Mouse (Mus musculus): ENCODE measurements at regions not wholly inside any gene's neighbourhood (a gene's known extent, or its start where the extent isn't known, plus 50 kb on each side); places are given as distances from the start of the nearest gene placed in this dataset.

DNA sequence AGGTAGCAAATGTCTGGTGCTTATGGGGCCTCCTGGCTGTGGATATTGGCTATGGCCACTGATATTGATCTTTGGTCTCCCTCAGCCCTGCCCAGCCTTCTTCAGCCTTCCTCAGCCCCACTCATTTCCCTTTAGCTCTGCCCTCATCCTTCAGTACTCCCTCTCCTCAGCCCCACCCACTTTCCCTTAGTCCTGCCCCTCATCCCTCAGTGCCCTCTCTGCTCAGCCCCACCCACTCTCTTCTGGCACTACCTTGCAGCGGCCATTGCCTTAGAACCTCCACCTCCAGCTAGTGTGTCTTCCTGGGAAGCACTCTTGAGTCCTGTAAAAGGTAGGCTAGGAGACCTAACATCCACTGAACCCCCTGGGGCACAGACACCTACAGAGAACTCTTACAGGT, 331.9 kb upstream of the Dio3 start:
- Histone ChIP-seq H3K9me3 (ENCODE audit: control insufficient read depth, low read length) (no peaks in the 10 kb centered on the region; the same call in 1 of the 2 replicates), H3K4me3 (ENCODE audit: low read depth, low read length) (no peak overlapping the region), H3K27ac (replicated peaks; ENCODE audit: low read depth, low read length) (no peak overlapping the region), H3K4me1 (ENCODE audit: control insufficient read depth, insufficient read depth, low read length) (peaks cover 20% of the 10 kb centered on the region), H3K4me2 (ENCODE audit: low read depth, low read length) (no peak overlapping the region), H3K36me3 (ENCODE audit: control insufficient read depth, insufficient read depth, low read length) (no peaks in the 10 kb centered on the region), H3K27me3 (replicated peaks; ENCODE audit: control insufficient read depth, insufficient read depth, low read length) (no peaks in the 10 kb centered on the region), H3K9ac (ENCODE audit: low read depth, low read length) (no peak overlapping the region)
- 52% methylated on average over 1 of the region's 1 CpGs for whole genome bisulfite sequencing
- no peak for ATAC-seq (ENCODE audit: low read depth)
- DNase-seq (ENCODE audit: low spot score), result no peak

DNA sequence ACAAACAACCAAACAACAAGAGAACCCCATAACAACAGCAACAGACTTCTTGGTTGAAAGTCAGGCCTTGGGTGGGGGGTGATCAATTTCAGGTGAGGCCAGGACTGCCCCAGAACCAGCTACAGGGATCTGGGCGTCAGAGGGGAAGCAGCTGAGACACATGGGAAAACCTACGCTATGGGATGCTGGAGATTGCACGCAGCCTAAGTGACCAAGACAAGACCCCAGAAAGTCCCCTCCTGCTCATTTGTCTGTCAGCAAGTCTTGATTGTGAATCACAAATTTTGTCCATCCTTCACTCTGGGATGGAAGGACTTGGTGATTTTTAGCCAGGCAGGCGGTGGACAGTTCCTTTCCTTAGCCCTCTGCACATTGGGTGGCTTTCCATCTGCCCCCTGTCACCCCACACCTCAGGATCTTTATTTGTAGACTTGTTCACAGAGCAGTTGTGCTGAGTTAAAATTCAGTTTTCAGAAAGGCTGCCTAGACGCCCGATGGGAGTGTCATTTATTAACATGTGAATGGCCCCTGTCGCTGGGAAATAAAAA, 330.9 kb upstream of the Dio3 start:
- no peak overlapping the region for H3K4me3 ChIP-seq (ENCODE audit: low read depth, low read length)
- 43% methylated on average over 7 of the region's 7 CpGs for WGBS
- DNase-seq (ENCODE audit: low spot score) (no peak), ATAC-seq (ENCODE audit: low read depth) (no peak)
- H3K4me1 ChIP-seq (ENCODE audit: control insufficient read depth, insufficient read depth, low read length), result peaks cover 20% of the 10 kb centered on the region
- H3K27ac ChIP-seq (replicated peaks; ENCODE audit: low read depth, low read length), result no peak overlapping the region
- no peaks in the 10 kb centered on the region for H3K36me3 ChIP-seq (ENCODE audit: control insufficient read depth, insufficient read depth, low read length)
- H3K27me3 ChIP-seq (replicated peaks; ENCODE audit: control insufficient read depth, insufficient read depth, low read length), result no peaks in the 10 kb centered on the region
- H3K9ac ChIP-seq (ENCODE audit: low read depth, low read length), result no peak overlapping the region
- no peak overlapping the region for H3K4me2 ChIP-seq (ENCODE audit: low read depth, low read length)
- H3K9me3 ChIP-seq (ENCODE audit: control insufficient read depth, low read length), result no peaks in the 10 kb centered on the region; the same call in 1 of the 2 replicates

DNA sequence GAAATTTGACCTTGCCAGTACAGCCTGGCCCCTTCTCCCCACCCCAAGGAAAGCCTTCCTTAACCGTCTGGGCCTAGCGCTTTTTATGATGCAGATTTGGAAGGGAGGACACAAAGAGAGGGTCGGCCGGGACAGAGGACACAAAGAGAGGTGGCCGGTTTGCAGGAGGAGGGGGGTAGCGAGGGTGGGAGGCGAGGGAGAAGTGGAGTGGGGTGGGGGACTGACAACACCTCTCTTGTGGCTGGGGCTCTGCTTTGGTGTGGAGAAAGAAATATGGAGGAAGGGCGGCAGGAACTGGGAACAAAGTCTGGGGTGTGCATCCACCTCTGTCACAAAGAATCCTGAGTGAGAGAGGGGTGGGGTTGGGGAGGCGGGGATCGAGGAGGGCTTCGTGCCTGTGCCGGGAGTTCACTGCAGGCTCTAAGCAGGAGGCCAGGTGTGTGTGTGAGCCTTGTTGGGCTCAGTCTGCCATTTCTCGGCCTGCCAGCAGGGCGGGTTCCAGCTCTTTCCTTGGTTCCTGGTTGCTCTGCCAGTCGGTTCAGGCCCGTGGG, 330.4 kb upstream of the Dio3 start:
- DNase-seq (ENCODE audit: low spot score) (peak; percentile 40), ATAC-seq (ENCODE audit: low read depth) (peak; percentile 73)
- H3K27me3 ChIP-seq (replicated peaks; ENCODE audit: control insufficient read depth, insufficient read depth, low read length), result no peaks in the 10 kb centered on the region
- H3K4me1 ChIP-seq (ENCODE audit: control insufficient read depth, insufficient read depth, low read length), result peaks cover 20% of the 10 kb centered on the region
- H3K9me3 ChIP-seq (ENCODE audit: control insufficient read depth, low read length), result no peaks in the 10 kb centered on the region; the same call in 1 of the 2 replicates
- no peaks in the 10 kb centered on the region for H3K36me3 ChIP-seq (ENCODE audit: control insufficient read depth, insufficient read depth, low read length)
- H3K9ac ChIP-seq (ENCODE audit: low read depth, low read length), result no peak overlapping the region
- no peak overlapping the region for H3K27ac ChIP-seq (replicated peaks; ENCODE audit: low read depth, low read length)
- WGBS, result 40% methylated on average over 12 of the region's 16 CpGs
- H3K4me3 ChIP-seq (ENCODE audit: low read depth, low read length), result no peak overlapping the region
- no peak overlapping the region for H3K4me2 ChIP-seq (ENCODE audit: low read depth, low read length)

DNA sequence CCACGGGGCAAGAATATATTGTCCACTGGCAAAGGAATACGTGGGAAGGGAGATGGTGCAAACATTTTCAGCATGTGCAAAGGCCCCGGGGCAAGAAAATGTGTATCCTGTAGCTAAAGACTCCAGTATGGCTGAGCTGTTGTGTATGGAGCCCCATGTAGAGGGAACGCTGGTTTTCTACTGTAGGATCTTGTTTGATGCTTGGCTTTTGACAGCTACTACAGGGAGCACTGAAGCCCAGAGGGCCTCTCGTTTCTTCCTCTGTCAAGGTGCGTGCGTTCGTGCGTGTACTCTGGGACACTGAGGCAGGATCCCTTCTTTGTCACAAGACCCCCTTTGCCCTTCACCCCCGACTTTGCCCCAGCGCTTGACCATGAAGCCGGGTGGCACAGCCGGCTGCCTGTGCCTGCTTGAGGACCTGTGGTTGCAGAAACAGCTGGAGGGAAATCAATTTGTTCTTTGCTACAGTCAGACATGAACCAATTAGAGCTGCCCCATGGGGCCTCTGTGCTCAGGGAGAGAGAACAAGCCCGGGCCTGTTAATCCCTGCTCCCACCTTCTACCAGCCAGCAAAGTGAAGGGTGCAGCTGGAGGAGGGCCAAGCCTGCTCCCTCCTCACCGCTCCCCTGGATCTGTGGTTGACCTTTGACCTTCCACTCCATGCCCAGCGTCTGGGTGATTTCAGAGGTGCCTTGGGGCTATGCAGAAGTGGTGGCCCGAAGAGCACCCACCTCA, 329.5 kb upstream of the Dio3 start:
- ATAC-seq (ENCODE audit: low read depth) (no peak), DNase-seq (ENCODE audit: low spot score) (peak; percentile 82)
- Histone ChIP-seq H3K27ac (replicated peaks; ENCODE audit: low read depth, low read length) (no peak overlapping the region), H3K9ac (ENCODE audit: low read depth, low read length) (no peak overlapping the region), H3K4me3 (ENCODE audit: low read depth, low read length) (no peak overlapping the region), H3K36me3 (ENCODE audit: control insufficient read depth, insufficient read depth, low read length) (no peaks in the 10 kb centered on the region), H3K27me3 (replicated peaks; ENCODE audit: control insufficient read depth, insufficient read depth, low read length) (no peaks in the 10 kb centered on the region), H3K4me2 (ENCODE audit: low read depth, low read length) (no peak overlapping the region), H3K9me3 (ENCODE audit: control insufficient read depth, low read length) (no peaks in the 10 kb centered on the region), H3K4me1 (ENCODE audit: control insufficient read depth, insufficient read depth, low read length) (peaks cover 20% of the 10 kb centered on the region)
- WGBS, result 55% methylated on average over 17 of the region's 17 CpGs

DNA sequence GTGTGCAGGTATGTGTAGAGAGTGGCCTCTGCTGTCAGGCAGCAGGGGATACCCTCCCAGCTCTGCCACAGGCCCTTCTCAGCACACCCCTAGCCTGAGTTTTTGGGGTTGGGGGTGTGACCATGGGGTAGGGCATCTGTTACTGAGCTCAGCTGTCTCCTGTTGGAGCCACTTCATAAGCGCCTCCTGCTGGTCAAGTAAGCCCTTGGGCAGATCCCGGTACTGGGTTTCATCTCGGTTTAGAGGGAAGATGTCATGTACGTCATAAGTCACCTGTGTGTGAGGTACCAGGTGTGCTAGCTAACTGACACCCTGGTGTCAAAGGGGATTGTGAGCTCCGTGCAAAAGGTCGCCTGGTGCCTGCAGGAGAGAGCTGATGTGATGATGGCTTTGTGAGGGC, 328.2 kb upstream of the Dio3 start:
- DNase-seq (ENCODE audit: low spot score) (no peak), ATAC-seq (ENCODE audit: low read depth) (no peak)
- no peak overlapping the region for H3K4me3 ChIP-seq (ENCODE audit: low read depth, low read length)
- peaks cover 20% of the 10 kb centered on the region for H3K4me1 ChIP-seq (ENCODE audit: control insufficient read depth, insufficient read depth, low read length)
- no peak overlapping the region for H3K4me2 ChIP-seq (ENCODE audit: low read depth, low read length)
- WGBS, result 32% methylated on average over 6 of the region's 6 CpGs
- no peaks in the 10 kb centered on the region for H3K27me3 ChIP-seq (replicated peaks; ENCODE audit: control insufficient read depth, insufficient read depth, low read length)
- no peaks in the 10 kb centered on the region for H3K9me3 ChIP-seq (ENCODE audit: control insufficient read depth, low read length)
- no peak overlapping the region for H3K9ac ChIP-seq (ENCODE audit: low read depth, low read length)
- H3K36me3 ChIP-seq (ENCODE audit: control insufficient read depth, insufficient read depth, low read length), result no peaks in the 10 kb centered on the region
- H3K27ac ChIP-seq (replicated peaks; ENCODE audit: low read depth, low read length), result no peak overlapping the region

DNA sequence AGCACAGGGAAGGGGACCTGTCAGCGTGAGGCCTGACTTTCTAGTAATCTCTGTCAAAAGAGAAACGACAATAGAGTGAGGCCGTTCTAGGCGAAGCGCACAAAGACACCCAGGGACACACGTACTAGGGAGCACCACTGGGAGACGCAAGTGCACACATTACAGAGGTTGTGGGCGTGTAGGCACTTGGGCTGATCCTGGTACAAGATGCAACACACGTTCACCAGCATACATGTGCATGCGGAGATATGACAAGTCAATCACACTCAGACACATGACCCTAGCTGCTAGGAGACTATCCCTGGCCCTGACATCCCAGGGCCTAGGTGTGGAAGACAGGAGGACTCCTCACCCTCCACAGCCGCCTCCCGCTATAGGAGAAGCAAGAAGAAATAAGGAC, 327.4 kb upstream of the Dio3 start:
- no peak for DNase-seq (ENCODE audit: low spot score)
- Histone ChIP-seq H3K9me3 (ENCODE audit: control insufficient read depth, low read length) (no peaks in the 10 kb centered on the region), H3K4me2 (ENCODE audit: low read depth, low read length) (no peak overlapping the region), H3K9ac (ENCODE audit: low read depth, low read length) (no peak overlapping the region), H3K36me3 (ENCODE audit: control insufficient read depth, insufficient read depth, low read length) (no peaks in the 10 kb centered on the region), H3K4me3 (ENCODE audit: low read depth, low read length) (no peak overlapping the region), H3K27ac (replicated peaks; ENCODE audit: low read depth, low read length) (no peak overlapping the region), H3K27me3 (replicated peaks; ENCODE audit: control insufficient read depth, insufficient read depth, low read length) (no peaks in the 10 kb centered on the region), H3K4me1 (ENCODE audit: control insufficient read depth, insufficient read depth, low read length) (peaks cover 20% of the 10 kb centered on the region)
- 89% methylated on average over 12 of the region's 12 CpGs for WGBS
- no peak for ATAC-seq (ENCODE audit: low read depth)

DNA sequence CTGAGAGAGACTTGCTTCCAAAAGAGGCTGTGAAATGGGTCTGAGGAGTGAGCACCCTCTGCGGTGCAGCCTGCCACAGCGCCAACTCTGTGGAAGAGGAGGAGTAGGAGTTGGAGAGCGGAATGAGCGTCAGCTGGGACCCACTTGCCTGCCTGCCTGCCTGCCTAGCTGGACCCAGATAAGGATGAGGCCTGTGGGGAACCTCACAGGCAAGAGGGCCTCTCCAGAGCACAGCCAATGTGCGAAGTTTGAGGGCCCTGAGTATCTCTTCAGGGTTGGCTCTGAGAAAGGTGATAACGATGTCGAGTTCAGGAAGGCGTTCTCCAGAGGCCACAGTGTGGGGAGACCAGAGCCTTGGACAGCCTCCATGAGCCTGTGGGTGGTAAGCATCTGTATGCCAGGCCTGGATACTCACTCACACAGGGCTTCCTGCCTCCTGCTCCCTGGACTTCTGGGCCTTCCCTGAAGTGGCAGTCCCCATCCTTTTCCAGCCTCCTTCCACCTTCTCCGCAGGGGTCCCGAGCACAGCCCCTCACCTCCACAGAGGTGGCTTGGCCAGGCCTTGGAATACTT, 326.9 kb upstream of the Dio3 start:
- Histone ChIP-seq H3K4me2 (ENCODE audit: low read depth, low read length) (no peak overlapping the region), H3K27ac (replicated peaks; ENCODE audit: low read depth, low read length) (no peak overlapping the region), H3K36me3 (ENCODE audit: control insufficient read depth, insufficient read depth, low read length) (no peaks in the 10 kb centered on the region), H3K9me3 (ENCODE audit: control insufficient read depth, low read length) (no peaks in the 10 kb centered on the region), H3K27me3 (replicated peaks; ENCODE audit: control insufficient read depth, insufficient read depth, low read length) (no peaks in the 10 kb centered on the region), H3K4me1 (ENCODE audit: control insufficient read depth, insufficient read depth, low read length) (peaks cover 20% of the 10 kb centered on the region), H3K4me3 (ENCODE audit: low read depth, low read length) (no peak overlapping the region), H3K9ac (ENCODE audit: low read depth, low read length) (0 out of 2 replicates have a peak overlapping the region, but pooled peaks have one; percentile 15)
- 78% methylated on average over 10 of the region's 10 CpGs for WGBS
- DNase-seq (ENCODE audit: low spot score) (no peak), ATAC-seq (ENCODE audit: low read depth) (no peak)

DNA sequence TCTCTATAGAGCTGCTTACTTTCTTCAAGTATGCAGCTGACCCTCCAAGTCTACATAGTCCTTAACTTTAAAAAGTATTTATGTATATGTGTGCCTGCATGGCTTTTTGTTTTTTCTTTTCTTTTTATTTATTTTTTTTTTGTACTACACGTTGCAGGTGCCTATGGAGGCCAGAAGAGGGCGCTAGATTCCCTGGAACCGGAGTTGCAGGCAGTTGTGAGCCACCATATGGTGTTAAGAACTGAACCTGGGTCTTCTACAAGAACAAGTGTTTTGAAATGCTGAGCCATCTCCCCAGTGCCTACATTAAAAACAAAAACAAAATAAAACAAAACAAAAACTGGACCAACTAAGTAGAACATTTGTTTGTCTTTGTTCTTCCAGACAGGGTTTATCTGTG, 325.9 kb upstream of the Dio3 start:
- H3K9ac ChIP-seq (ENCODE audit: low read depth, low read length), result no peak overlapping the region
- H3K36me3 ChIP-seq (ENCODE audit: control insufficient read depth, insufficient read depth, low read length), result no peaks in the 10 kb centered on the region
- WGBS, result 64% methylated on average over 3 of the region's 3 CpGs
- H3K4me2 ChIP-seq (ENCODE audit: low read depth, low read length), result no peak overlapping the region
- no peaks in the 10 kb centered on the region for H3K9me3 ChIP-seq (ENCODE audit: control insufficient read depth, low read length)
- H3K4me3 ChIP-seq (ENCODE audit: low read depth, low read length), result no peak overlapping the region
- H3K27ac ChIP-seq (replicated peaks; ENCODE audit: low read depth, low read length), result no peak overlapping the region
- H3K27me3 ChIP-seq (replicated peaks; ENCODE audit: control insufficient read depth, insufficient read depth, low read length), result no peaks in the 10 kb centered on the region
- H3K4me1 ChIP-seq (ENCODE audit: control insufficient read depth, insufficient read depth, low read length), result peaks cover 20% of the 10 kb centered on the region
- ATAC-seq (ENCODE audit: low read depth) (no peak), DNase-seq (ENCODE audit: low spot score) (no peak)
